8 mouse cellular contexts compared by ENCODE assay signal in the genomic region with DNA sequence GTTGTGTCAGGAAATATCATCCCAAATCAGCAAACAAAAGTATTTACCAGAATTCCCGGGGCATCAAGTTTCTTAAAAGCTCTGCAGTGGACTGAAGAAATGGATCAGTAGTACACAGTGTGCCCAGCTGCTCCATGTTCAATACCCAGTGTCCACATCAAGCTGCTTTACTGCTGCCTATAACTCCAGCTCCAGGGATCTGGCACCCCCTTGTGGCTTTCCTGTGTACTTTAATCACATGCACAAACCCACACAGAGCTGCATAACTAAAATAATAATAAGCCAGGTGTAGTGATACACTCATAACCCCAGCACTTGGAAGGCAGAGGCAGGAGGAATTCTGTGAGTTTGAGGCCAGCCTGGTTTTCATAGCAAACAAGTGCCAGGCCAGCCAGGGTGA. TPM values are rescaled to one million over a fixed set of nuclear protein-coding genes. Genes with fewer than 3 reads are reported as not detected.
DNase-seq lines count a peak whose midpoint lies in the region; ATAC-seq and TF ChIP-seq lines count a peak whose summit lies in the region.

No protein-coding gene starts in this region.

- WGBS in liver, embryonic 12.5 days (ENCODE audit: insufficient replicate concordance) = 58% methylated on average over 1 of the region's 1 CpGs
- 80% methylated on average over 1 of the region's 1 CpGs for WGBS in kidney, adult 2 months
- 91% methylated on average over 1 of the region's 1 CpGs for WGBS in limb, embryonic 11.5 days

- no peak overlapping the region for H3K4me2 ChIP-seq in liver, embryonic 12.5 days
- no peak overlapping the region for H3K4me2 ChIP-seq in limb, embryonic 11.5 days (ENCODE audit: low read depth, severe bottlenecking)

- no peak overlapping the region for H3K4me3 ChIP-seq in liver, embryonic 12.5 days
- no peak overlapping the region for H3K4me3 ChIP-seq in kidney, adult 2 months (ENCODE audit: insufficient read depth, low read depth, low read length)
- no peak overlapping the region for H3K4me3 ChIP-seq in limb, embryonic 11.5 days (ENCODE audit: low read depth, low read length)

- no peaks in the 10 kb centered on the region for H3K9me3 ChIP-seq in liver, embryonic 12.5 days (replicated peaks)
- no peaks in the 10 kb centered on the region for H3K9me3 ChIP-seq in limb, embryonic 11.5 days (ENCODE audit: control insufficient read depth, low read length)

- H3K4me1 ChIP-seq in liver, embryonic 12.5 days = peaks cover 26% of the 10 kb centered on the region
- peaks cover 10% of the 10 kb centered on the region; the same call in 1 of the 2 replicates for H3K4me1 ChIP-seq in kidney, adult 2 months (ENCODE audit: control insufficient read depth, insufficient read depth, low read length)
- H3K4me1 ChIP-seq in limb, embryonic 11.5 days (ENCODE audit: control insufficient read depth, insufficient read depth, low read length) = no peaks in the 10 kb centered on the region

- peak; percentile 61 for DNase-seq in liver
- DNase-seq in cerebellum, postnatal 4 days (ENCODE audit: low spot score in 2 of 2) = peak; percentile 43 to 67
- peak; percentile 51 to 59 for DNase-seq in gastrocnemius, adult 8-10 months (ENCODE audit: low spot score in 2 of 2)
- DNase-seq in kidney, adult 2 months = peak; percentile 81
- DNase-seq in limb, embryonic 11.5 days (ENCODE audit: low spot score) = peak; percentile 63
- peak; percentile 59 to 76 for DNase-seq in natural killer cell, adult 2 months (ENCODE audit: low spot score in 2 of 2)
- DNase-seq in spleen, postnatal 4 days (ENCODE audit: low spot score in 2 of 2) = peak; percentile 71 to 87

- ATAC-seq in liver, embryonic 12.5 days = no peak
- peak; percentile 31; the same call in 1 of the 2 replicates for ATAC-seq in limb, embryonic 11.5 days (ENCODE audit: insufficient number of reproducible peaks, low FRiP score, low TSS enrichment, low read depth)

- TF ChIP-seq POLR2A in kidney, adult 2 months (IDR thresholded peaks at IDR 0.05; ENCODE audit: low read depth, low read length) = no peak

- no peak overlapping the region for H3K9ac ChIP-seq in liver, embryonic 12.5 days
- H3K9ac ChIP-seq in limb, embryonic 11.5 days (ENCODE audit: low read length) = no peak overlapping the region

- H3K27me3 ChIP-seq in liver, embryonic 12.5 days (replicated peaks) = no peaks in the 10 kb centered on the region
- no peaks in the 10 kb centered on the region for H3K27me3 ChIP-seq in kidney, adult 2 months (replicated peaks; ENCODE audit: control insufficient read depth, insufficient read depth, low read length)
- H3K27me3 ChIP-seq in limb, embryonic 11.5 days (ENCODE audit: control insufficient read depth, insufficient read depth, low read length) = no peaks in the 10 kb centered on the region

- TF ChIP-seq CTCF in kidney, adult 2 months (conservative IDR thresholded peaks at IDR 0.05; ENCODE audit: insufficient read depth, insufficient read length, low read depth, low read length) = peak; percentile 87

- H3K27ac ChIP-seq in liver, embryonic 12.5 days = no peak overlapping the region
- no peak overlapping the region for H3K27ac ChIP-seq in kidney, adult 2 months (ENCODE audit: insufficient read depth, low read depth, low read length)
- H3K27ac ChIP-seq in limb, embryonic 11.5 days (replicated peaks; ENCODE audit: low read depth, low read length) = no peak overlapping the region

- H3K36me3 ChIP-seq in liver, embryonic 12.5 days = no peaks in the 10 kb centered on the region
- H3K36me3 ChIP-seq in kidney, adult 2 months (ENCODE audit: control insufficient read depth, insufficient read depth, low read length) = no peaks in the 10 kb centered on the region
- no peaks in the 10 kb centered on the region for H3K36me3 ChIP-seq in limb, embryonic 11.5 days (ENCODE audit: control insufficient read depth, insufficient read depth, low read length)

RNA-seq across cellular contexts. Expression of a gene that starts 11.2 kb away (rescaled TPM):
- 10.3 and 11.7 TPM in 2 replicates for polyA plus RNA-seq in liver, embryonic 12.5 days (2016; fragmentation: Nextera tagmentation; extraction: Ambion mirVana)
- total RNA-seq in gastrocnemius, adult 8-10 months (2022) = 100 to 1,000 TPM; 202 to 429 (median 324) TPM
- polyA plus RNA-seq in kidney, adult 2 months (2012; rRNA removed) = 18.3 and 22.2 TPM in 2 replicates
- 11.7 and 13.8 TPM in 2 replicates for polyA plus RNA-seq in limb, embryonic 11.5 days (2014; fragmentation: Nextera tagmentation; extraction: Ambion mirVana)
